Mouse (Mus musculus): Measurements from ENCODE around the gene Fam71e1.

GRCm38 (mm10) chr7:44500046-44500445 is 3.7 kb downstream of the Fam71e1 start:
- TF ChIP-seq CTCF (IDR thresholded peaks at IDR 0.05; ENCODE audit: low read depth) (no peak), EP300 (IDR thresholded peaks at IDR 0.05; ENCODE audit: low read depth) (no peak)
